Mouse (Mus musculus): ENCODE results near the gene Zic4.

The Zic4 gene

GRCm38 (mm10) chr9:91361856-91362601, at the start of gene Zic4:
Gene Zic4, plus strand, starts transcription at chr9:91362413.
- no peak for DNase-seq (ENCODE audit: low spot score in 2 of 2)

GRCm38 (mm10) chr9:91347591-91347990, 14.6 kb upstream of the Zic4 start:
- DNase-seq (ENCODE audit: low spot score in 2 of 2): no peak

GRCm38 (mm10) chr9:91348746-91349145, 13.5 kb upstream of the Zic4 start:
- no peak for DNase-seq (ENCODE audit: low spot score in 2 of 2)

- no peak for DNase-seq (ENCODE audit: low spot score in 2 of 2)
Observed at GRCm38 (mm10) chr9:91350211-91350791, 11.9 kb upstream of the Zic4 start.

- no peak for DNase-seq (ENCODE audit: low spot score in 2 of 2)
Observed at GRCm38 (mm10) chr9:91350861-91351291, 11.3 kb upstream of the Zic4 start.

GRCm38 (mm10) chr9:91351361-91351760, 10.9 kb upstream of the Zic4 start:
- no peak for DNase-seq (ENCODE audit: low spot score in 2 of 2)

- no peak for DNase-seq (ENCODE audit: low spot score in 2 of 2)
Observed at GRCm38 (mm10) chr9:91351961-91352411, 10.2 kb upstream of the Zic4 start.

- no peak for DNase-seq (ENCODE audit: low spot score in 2 of 2)
Observed at GRCm38 (mm10) chr9:91352786-91353185, 9.4 kb upstream of the Zic4 start.

GRCm38 (mm10) chr9:91353551-91354433, 8.4 kb upstream of the Zic4 start:
- no peak for DNase-seq (ENCODE audit: low spot score in 2 of 2)

- no peak for DNase-seq (ENCODE audit: low spot score in 2 of 2)
Observed at GRCm38 (mm10) chr9:91354434-91355269, 7.6 kb upstream of the Zic4 start.

- DNase-seq (ENCODE audit: low spot score in 2 of 2): no peak
Observed at GRCm38 (mm10) chr9:91355270-91355589, 7.0 kb upstream of the Zic4 start.

- DNase-seq (ENCODE audit: low spot score in 2 of 2): no peak
Observed at GRCm38 (mm10) chr9:91355629-91356352, 6.4 kb upstream of the Zic4 start.

- no peak for DNase-seq (ENCODE audit: low spot score in 2 of 2)
Observed at GRCm38 (mm10) chr9:91356353-91356740, 5.9 kb upstream of the Zic4 start.

GRCm38 (mm10) chr9:91357321-91357720, 4.9 kb upstream of the Zic4 start:
- DNase-seq (ENCODE audit: low spot score in 2 of 2): no peak

GRCm38 (mm10) chr9:91358851-91359687, 3.1 kb upstream of the Zic4 start:
- DNase-seq (ENCODE audit: low spot score in 2 of 2): no peak

GRCm38 (mm10) chr9:91360151-91361032, 1.8 kb upstream of the Zic4 start:
- no peak for DNase-seq (ENCODE audit: low spot score in 2 of 2)

- DNase-seq (ENCODE audit: low spot score in 2 of 2): no peak
Observed at GRCm38 (mm10) chr9:91361033-91361855, 969 bp upstream of the Zic4 start.

All from spleen, postnatal 14 days (tissue).